Mouse (Mus musculus): ENCODE measurements around the gene Tns1. TPM values are rescaled to one million over a fixed set of nuclear protein-coding genes. Genes with fewer than 3 reads are reported as not detected.

The Tns1 gene
- polyA plus RNA-seq, 1 experiment from 2014 or later: 23.1 TPM

DNA sequence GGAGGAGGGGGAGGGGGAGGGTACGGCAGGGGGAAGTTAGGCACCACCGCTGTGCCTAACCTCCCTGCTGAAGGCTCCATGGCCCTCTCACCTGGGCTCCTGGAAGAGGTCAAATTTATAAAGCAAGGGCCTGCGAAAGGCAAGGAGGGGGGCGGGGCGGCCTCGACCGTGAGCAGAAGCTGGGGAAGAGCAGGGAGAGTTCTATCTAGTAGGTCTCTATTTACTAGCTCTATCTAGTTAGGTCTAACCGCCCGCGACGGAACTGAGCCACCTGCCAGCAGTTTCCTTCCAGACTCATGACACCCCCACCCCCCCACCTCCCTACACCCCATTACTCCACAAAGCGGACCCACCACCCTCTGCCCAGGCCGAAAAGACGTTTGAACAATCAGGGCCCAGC is 56.4 kb downstream of the Tns1 start:
- peak overlapping the region; percentile 76 for H3K4me2 ChIP-seq (replicated peaks)
- no peaks in the 10 kb centered on the region for H3K27me3 ChIP-seq (replicated peaks)
- H3K36me3 ChIP-seq: no peaks in the 10 kb centered on the region
- no peak overlapping the region for H3K27ac ChIP-seq
- H3K4me3 ChIP-seq (replicated peaks): peak overlapping the region; percentile 40
- peaks cover 9% of the 10 kb centered on the region; the same call in 1 of the 2 replicates for H3K4me1 ChIP-seq (replicated peaks)
- H3K9ac ChIP-seq: peak overlapping the region; percentile 48; the same call in 1 of the 2 replicates
- no peak for ATAC-seq
- H3K9me3 ChIP-seq: no peaks in the 10 kb centered on the region
- 22% methylated on average over 14 of the region's 14 CpGs for WGBS

DNA sequence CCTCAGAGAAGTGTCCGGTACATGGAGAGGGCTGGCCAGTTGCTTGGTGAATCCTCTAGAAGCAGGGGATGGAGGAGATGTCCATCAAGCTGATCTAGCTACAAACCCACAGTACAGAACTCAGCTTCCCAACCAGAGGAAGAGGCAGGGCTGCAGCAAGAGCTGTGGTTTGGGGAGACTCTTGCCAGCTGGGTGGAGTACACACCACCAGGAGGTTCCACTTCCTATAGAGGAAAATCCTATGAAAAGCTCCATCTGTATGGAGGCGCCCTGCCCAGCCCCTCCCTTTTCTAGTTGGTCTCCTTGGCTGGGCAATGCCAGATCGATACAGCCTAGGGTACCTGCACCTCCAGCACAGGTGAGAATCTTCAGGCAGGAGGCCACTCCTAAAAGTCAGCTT is 57.7 kb downstream of the Tns1 start:
- no peak overlapping the region for H3K27ac ChIP-seq
- 86% methylated on average over 3 of the region's 3 CpGs for WGBS
- H3K36me3 ChIP-seq: no peaks in the 10 kb centered on the region
- H3K4me1 ChIP-seq (replicated peaks): peaks cover 9% of the 10 kb centered on the region; the same call in 1 of the 2 replicates
- H3K27me3 ChIP-seq (replicated peaks): no peaks in the 10 kb centered on the region
- no peak for ATAC-seq
- H3K9ac ChIP-seq: no peak overlapping the region
- no peak overlapping the region for H3K4me3 ChIP-seq (replicated peaks)
- H3K9me3 ChIP-seq: no peaks in the 10 kb centered on the region
- H3K4me2 ChIP-seq (replicated peaks): no peak overlapping the region

DNA sequence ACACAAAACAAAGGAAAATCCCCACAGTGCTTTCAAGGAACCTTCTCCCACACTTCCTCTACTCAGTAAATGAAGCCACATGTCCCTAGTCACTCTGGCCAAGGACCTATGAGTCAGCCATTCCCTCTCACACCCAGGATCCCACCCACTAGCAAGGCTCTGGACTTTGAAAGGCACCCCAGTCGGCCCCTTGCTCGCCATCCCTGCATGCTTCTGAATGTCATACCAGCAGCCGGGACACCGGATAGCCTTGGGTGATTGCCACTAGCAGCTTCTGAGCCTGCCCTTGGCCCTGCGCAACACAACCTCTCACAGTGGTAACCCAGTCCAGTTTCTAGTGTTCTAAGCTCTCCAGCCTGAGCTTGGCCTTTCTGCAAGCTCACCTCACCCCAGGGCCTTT is 58.2 kb downstream of the Tns1 start:
- Histone ChIP-seq H3K4me1 (replicated peaks) (peaks cover 9% of the 10 kb centered on the region; the same call in 1 of the 2 replicates), H3K9ac (no peak overlapping the region), H3K4me3 (replicated peaks) (no peak overlapping the region), H3K27ac (no peak overlapping the region), H3K4me2 (replicated peaks) (no peak overlapping the region), H3K27me3 (replicated peaks) (no peaks in the 10 kb centered on the region), H3K36me3 (no peaks in the 10 kb centered on the region), H3K9me3 (no peaks in the 10 kb centered on the region)
- ATAC-seq: no peak
- 79% methylated on average over 5 of the region's 5 CpGs for WGBS

DNA sequence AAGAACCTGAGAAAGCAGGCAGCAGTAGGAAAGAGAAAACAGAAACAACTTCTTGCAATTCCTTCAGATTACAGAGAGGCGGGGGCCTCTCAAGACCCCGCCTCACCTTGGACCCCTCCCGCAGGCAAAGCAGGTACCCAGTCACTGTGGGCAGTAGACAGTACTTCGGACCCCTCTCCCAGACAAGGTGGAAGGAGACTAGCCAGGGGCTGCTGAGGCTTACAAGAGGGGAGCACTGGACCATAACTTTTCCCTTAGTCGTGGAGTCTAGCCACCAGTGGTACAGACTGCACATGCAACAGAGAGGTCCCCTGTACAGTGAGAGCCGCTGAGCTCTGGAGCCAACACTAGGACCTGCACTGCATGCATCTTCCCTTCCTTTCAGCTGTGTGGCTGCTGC is 64.2 kb downstream of the Tns1 start:
- no peaks in the 10 kb centered on the region for H3K9me3 ChIP-seq
- no peak overlapping the region for H3K4me3 ChIP-seq (replicated peaks)
- H3K27ac ChIP-seq: no peak overlapping the region
- WGBS: 70% methylated on average over 6 of the region's 6 CpGs
- H3K27me3 ChIP-seq (replicated peaks): no peaks in the 10 kb centered on the region
- H3K9ac ChIP-seq: no peak overlapping the region
- H3K4me2 ChIP-seq (replicated peaks): no peak overlapping the region
- no peaks in the 10 kb centered on the region for H3K36me3 ChIP-seq
- ATAC-seq: no peak
- H3K4me1 ChIP-seq (replicated peaks): 0 out of 2 replicates have a peak, but pooled peaks cover 2% of the 10 kb centered on the region

DNA sequence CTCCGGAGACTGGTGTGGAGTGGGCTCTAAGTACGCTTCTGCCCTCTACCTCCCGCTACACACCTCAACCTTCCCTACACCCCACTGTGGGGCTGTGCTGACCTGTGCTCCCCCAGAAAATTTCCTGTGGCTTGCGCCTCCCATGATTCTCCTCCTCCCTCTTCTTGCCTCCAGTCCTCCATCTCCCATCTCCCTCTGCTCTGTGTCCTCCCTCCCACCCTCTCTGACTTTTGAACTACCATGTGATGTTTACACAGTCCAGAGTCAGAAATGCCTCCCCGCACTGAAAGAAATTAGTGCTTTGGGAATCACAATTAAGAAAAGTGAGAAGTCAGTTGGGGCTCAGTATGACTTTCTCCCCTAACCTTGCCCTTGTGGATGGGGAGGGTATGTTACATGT is 64.7 kb downstream of the Tns1 start:
- H3K9me3 ChIP-seq: no peaks in the 10 kb centered on the region
- no peak overlapping the region for H3K27ac ChIP-seq
- H3K9ac ChIP-seq: no peak overlapping the region
- ATAC-seq: no peak
- no peak overlapping the region for H3K4me3 ChIP-seq (replicated peaks)
- peaks cover 4% of the 10 kb centered on the region; the same call in 1 of the 2 replicates for H3K4me1 ChIP-seq (replicated peaks)
- H3K4me2 ChIP-seq (replicated peaks): no peak overlapping the region
- no peaks in the 10 kb centered on the region for H3K27me3 ChIP-seq (replicated peaks)
- 79% methylated on average over 5 of the region's 5 CpGs for WGBS
- no peaks in the 10 kb centered on the region for H3K36me3 ChIP-seq

DNA sequence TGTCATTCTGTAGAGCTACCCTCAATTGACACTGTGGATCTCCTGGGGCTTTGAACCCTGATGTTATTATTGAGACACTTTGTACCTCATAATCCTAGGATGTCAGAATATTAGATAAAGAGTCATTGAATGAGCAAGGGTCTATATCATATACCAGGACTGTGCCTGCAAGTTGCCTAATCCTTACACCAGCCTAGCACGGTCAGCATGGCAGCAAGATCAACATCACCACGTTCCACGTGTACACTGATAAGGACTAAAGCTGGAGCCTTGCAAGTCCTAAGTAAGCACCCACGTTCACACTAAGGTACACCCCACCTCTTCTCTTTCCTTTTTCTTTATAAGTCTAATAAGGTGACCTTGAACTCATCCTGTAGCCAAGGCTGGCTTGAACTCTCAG is 65.5 kb downstream of the Tns1 start:
- peaks cover 11% of the 10 kb centered on the region; the same call in 1 of the 2 replicates for H3K4me1 ChIP-seq (replicated peaks)
- no peak overlapping the region for H3K4me2 ChIP-seq (replicated peaks)
- no peak overlapping the region for H3K4me3 ChIP-seq (replicated peaks)
- no peak overlapping the region for H3K9ac ChIP-seq
- 67% methylated on average over 4 of the region's 4 CpGs for WGBS
- no peaks in the 10 kb centered on the region for H3K36me3 ChIP-seq
- no peaks in the 10 kb centered on the region for H3K9me3 ChIP-seq
- H3K27me3 ChIP-seq (replicated peaks): no peaks in the 10 kb centered on the region
- ATAC-seq: no peak
- no peak overlapping the region for H3K27ac ChIP-seq

DNA sequence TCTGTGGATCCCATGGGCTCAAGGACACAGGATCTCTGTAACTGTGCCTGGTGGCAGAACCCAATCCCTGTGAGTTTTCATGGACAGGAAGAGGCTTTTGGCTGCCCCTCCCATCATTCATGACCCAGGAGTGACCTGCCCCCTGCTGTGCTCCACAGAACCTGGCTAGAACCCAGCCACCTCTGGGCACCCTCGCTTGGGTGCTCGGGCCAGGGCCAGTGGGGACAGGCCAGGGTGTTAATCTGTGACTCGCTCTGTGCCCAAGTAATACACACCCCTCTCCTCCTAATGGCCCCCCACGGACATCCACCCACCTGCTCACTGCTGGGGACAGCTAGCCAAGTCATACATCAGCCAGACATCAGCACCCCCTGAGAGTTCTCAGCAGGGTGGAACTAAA is 65.9 kb downstream of the Tns1 start:
- ATAC-seq: no peak
- H3K9me3 ChIP-seq: no peaks in the 10 kb centered on the region
- no peak overlapping the region for H3K4me3 ChIP-seq (replicated peaks)
- H3K27ac ChIP-seq: no peak overlapping the region
- 83% methylated on average over 4 of the region's 4 CpGs for WGBS
- H3K36me3 ChIP-seq: no peaks in the 10 kb centered on the region
- H3K4me2 ChIP-seq (replicated peaks): no peak overlapping the region
- peaks cover 13% of the 10 kb centered on the region; the same call in 1 of the 2 replicates for H3K4me1 ChIP-seq (replicated peaks)
- no peaks in the 10 kb centered on the region for H3K27me3 ChIP-seq (replicated peaks)
- no peak overlapping the region for H3K9ac ChIP-seq

DNA sequence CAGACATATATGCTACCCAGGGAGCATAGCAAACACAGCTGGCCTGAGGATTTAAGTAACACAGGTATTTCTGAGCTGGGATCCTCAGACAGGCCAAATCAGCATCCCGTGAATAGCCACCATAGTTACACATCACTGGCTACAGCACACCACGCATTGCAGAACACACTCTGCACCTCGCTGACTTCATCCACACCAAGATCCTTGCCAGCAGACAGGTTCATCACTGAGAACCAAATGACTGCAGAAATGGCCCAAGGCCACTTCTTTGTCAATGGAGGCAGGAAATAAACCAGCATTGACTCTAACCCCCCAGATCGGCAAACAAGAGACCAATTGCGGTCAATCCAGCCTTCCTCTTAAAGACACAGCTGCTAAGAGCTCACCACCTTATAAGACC is 66.7 kb downstream of the Tns1 start:
- Histone ChIP-seq H3K9me3 (no peaks in the 10 kb centered on the region), H3K27me3 (replicated peaks) (no peaks in the 10 kb centered on the region), H3K4me3 (replicated peaks) (no peak overlapping the region), H3K27ac (no peak overlapping the region), H3K9ac (no peak overlapping the region), H3K36me3 (no peaks in the 10 kb centered on the region), H3K4me1 (replicated peaks) (peaks cover 18% of the 10 kb centered on the region; the same call in 1 of the 2 replicates), H3K4me2 (replicated peaks) (no peak overlapping the region)
- ATAC-seq: no peak
- WGBS: 80% methylated on average over 5 of the region's 5 CpGs

DNA sequence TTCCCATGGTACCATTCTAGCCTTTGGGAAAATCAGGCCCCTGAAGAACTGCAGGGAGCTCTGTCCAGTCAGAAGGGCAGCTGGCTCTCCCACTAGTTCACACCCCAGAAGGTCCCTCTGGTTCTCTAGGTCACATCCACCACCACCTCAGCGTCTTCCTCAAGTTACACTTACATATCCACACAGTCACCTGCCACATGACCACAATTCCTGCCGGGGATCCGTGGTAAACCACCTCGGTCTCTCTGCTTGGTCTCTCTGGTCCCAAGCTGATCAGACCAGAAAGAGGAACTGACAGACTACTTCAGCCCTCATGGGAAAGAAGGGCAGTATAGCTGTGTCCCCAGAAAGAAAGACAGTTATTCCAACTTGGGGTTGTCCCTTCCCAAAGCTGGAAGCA is 68.7 kb downstream of the Tns1 start:
- Histone ChIP-seq H3K4me1 (replicated peaks) (peaks cover 18% of the 10 kb centered on the region; the same call in 1 of the 2 replicates), H3K9me3 (no peaks in the 10 kb centered on the region), H3K4me2 (replicated peaks) (no peak overlapping the region), H3K27ac (no peak overlapping the region), H3K27me3 (replicated peaks) (no peaks in the 10 kb centered on the region), H3K4me3 (replicated peaks) (no peak overlapping the region), H3K36me3 (no peaks in the 10 kb centered on the region), H3K9ac (no peak overlapping the region)
- ATAC-seq: no peak
- 78% methylated on average over 4 of the region's 4 CpGs for WGBS

DNA sequence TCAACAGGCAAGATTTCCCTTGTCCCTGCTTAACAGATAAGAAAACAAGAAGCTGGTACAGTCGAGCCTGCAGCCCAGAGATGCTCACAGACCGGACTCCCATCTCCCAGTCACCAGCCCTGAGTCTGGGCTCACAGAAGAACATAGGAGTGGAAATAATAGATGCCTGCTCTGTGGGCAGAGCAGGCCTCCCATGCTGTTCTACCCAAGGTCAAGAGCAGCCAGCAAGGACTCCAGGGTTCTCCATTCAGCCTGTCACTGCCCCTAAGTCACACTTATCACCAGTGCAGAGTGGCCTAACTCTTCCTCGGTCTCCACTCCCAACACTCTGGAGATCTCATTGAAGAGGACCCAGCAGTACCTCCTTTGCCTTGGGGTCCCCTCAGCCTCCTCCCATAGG is 69.8 kb downstream of the Tns1 start:
- Histone ChIP-seq H3K27ac (peak overlapping the region; percentile 4; the same call in 1 of the 2 replicates), H3K36me3 (no peaks in the 10 kb centered on the region), H3K4me3 (replicated peaks) (no peak overlapping the region), H3K4me1 (replicated peaks) (peaks cover 18% of the 10 kb centered on the region; the same call in 1 of the 2 replicates), H3K4me2 (replicated peaks) (no peak overlapping the region), H3K9ac (no peak overlapping the region), H3K9me3 (no peaks in the 10 kb centered on the region), H3K27me3 (replicated peaks) (no peaks in the 10 kb centered on the region)
- no peak for ATAC-seq
- 51% methylated on average over 3 of the region's 3 CpGs for WGBS

DNA sequence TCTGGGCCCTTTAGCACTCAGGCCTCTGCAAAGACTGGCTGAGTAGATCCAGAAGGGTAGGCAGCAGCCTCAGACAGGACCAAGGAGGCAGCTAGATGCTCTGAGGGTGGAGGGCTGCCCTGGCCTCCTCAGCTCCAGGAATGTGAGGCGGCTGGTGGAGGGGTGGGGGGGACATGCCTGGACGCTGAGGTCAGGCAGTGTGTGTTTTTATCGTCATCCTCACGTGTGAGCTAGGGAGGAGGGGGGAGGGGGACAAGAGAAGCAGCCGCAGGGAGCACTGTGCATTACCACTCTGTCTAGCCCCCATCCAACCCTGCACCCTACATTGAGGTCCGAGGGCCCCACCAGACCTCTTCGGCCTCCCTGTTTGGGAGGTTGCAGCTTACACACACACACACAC is 70.2 kb downstream of the Tns1 start:
- H3K36me3 ChIP-seq: no peaks in the 10 kb centered on the region
- 0 out of 2 replicates have a peak overlapping the region, but pooled peaks have one; percentile 4 for H3K27ac ChIP-seq
- no peaks in the 10 kb centered on the region for H3K27me3 ChIP-seq (replicated peaks)
- no peak overlapping the region for H3K4me2 ChIP-seq (replicated peaks)
- no peak overlapping the region for H3K9ac ChIP-seq
- H3K4me1 ChIP-seq (replicated peaks): peaks cover 16% of the 10 kb centered on the region; the same call in 1 of the 2 replicates
- no peak overlapping the region for H3K4me3 ChIP-seq (replicated peaks)
- WGBS: 22% methylated on average over 7 of the region's 7 CpGs
- peak; percentile 81 for ATAC-seq
- H3K9me3 ChIP-seq: no peaks in the 10 kb centered on the region

DNA sequence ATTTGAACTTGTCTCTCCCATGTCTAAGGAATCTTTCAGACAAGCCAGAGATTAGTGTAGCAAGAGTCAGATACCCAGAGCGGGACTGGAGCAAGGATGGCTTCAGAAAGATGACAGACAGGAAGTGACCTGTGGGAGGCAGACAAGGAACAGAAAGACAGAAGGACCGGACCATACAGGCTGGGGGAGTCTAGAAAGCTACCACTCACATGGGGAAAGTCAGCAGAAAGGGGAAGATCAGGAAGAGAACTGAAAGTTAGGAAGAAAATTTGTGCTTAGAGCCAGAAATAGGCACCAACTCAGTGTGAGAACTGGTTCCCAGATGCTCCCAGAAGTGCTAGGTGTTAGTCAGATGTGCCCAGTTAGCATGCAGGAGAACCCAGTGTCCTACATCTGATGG is 71.2 kb downstream of the Tns1 start:
- no peaks in the 10 kb centered on the region for H3K27me3 ChIP-seq (replicated peaks)
- no peaks in the 10 kb centered on the region for H3K36me3 ChIP-seq
- no peak for ATAC-seq
- H3K4me3 ChIP-seq (replicated peaks): no peak overlapping the region
- 74% methylated on average over 2 of the region's 2 CpGs for WGBS
- H3K9me3 ChIP-seq: no peaks in the 10 kb centered on the region
- H3K4me2 ChIP-seq (replicated peaks): no peak overlapping the region
- H3K9ac ChIP-seq: no peak overlapping the region
- no peak overlapping the region for H3K27ac ChIP-seq
- peaks cover 16% of the 10 kb centered on the region; the same call in 1 of the 2 replicates for H3K4me1 ChIP-seq (replicated peaks)

DNA sequence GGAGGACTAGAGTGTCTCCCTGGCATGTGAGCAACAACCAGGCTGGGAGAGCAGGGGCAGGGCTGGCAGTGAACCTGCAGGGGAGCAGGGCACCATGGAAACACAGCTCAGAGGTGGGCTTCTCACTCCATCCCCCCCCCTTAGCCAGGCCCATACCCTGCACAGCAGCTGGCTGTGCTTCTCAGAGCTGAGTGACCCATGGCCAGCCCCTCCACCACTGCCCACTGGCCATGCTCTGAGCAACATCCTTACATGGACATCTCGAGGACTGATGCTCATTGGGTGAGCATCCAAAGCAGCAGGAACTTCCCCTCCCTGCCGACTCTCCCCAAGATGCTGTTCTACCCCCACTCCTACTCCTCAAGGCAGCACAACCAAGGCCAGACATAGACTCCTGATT is 72.9 kb downstream of the Tns1 start:
- Histone ChIP-seq H3K9ac (no peak overlapping the region), H3K36me3 (no peaks in the 10 kb centered on the region), H3K4me3 (replicated peaks) (no peak overlapping the region), H3K4me2 (replicated peaks) (no peak overlapping the region), H3K27me3 (replicated peaks) (no peaks in the 10 kb centered on the region), H3K4me1 (replicated peaks) (peaks cover 19% of the 10 kb centered on the region; the same call in 1 of the 2 replicates), H3K27ac (no peak overlapping the region), H3K9me3 (no peaks in the 10 kb centered on the region)
- 20% methylated on average over 2 of the region's 2 CpGs for WGBS
- ATAC-seq: peak; percentile 19; the same call in 1 of the 2 replicates
